Mouse (Mus musculus) T-cell, adult 2 months (primary cell): ENCODE data around the gene Stat4.

Experiments used
- DNase-seq: peaks from one replicate; pipeline ENCODE4 v3.0.0; 2022; ENCODE audit warnings: low spot score

The Stat4 gene

GRCm38 (mm10) chr1:52147431-52147830 is 160.5 kb downstream of the Stat4 start:
- no peak for DNase-seq

- DNase-seq, result no peak
Measured at GRCm38 (mm10) chr1:52148178-52148577, 161.2 kb downstream of the Stat4 start.

GRCm38 (mm10) chr1:52148696-52149095 is 161.7 kb downstream of the Stat4 start:
- DNase-seq, result no peak

GRCm38 (mm10) chr1:52149934-52150346 is 163.0 kb downstream of the Stat4 start:
- peak; percentile 23 for DNase-seq

- DNase-seq, result peak; percentile 13
Measured at GRCm38 (mm10) chr1:52150676-52151075, 163.7 kb downstream of the Stat4 start.

GRCm38 (mm10) chr1:52151166-52151565 is 164.2 kb downstream of the Stat4 start:
- DNase-seq, result no peak

- no peak for DNase-seq
Measured at GRCm38 (mm10) chr1:52152369-52152768, 165.4 kb downstream of the Stat4 start.

- no peak for DNase-seq
Measured at GRCm38 (mm10) chr1:52152936-52153335, 166.0 kb downstream of the Stat4 start.

- no peak for DNase-seq
Measured at GRCm38 (mm10) chr1:52154890-52155289, 167.9 kb downstream of the Stat4 start.

GRCm38 (mm10) chr1:52156351-52156750 is 169.4 kb downstream of the Stat4 start:
- DNase-seq, result no peak
